In genomic region chr7:30183879-30184289, GRCm38 (mm10) we compare ENCODE assay signal across 7 mouse cellular contexts. TPM values are rescaled to one million over a fixed set of nuclear protein-coding genes. Genes with fewer than 3 reads are reported as not detected.
DNase-seq lines count a peak whose midpoint lies in the region.

Gene Cox7a1 (plus strand): TSS chr7:30184144.

- H3K4me1 ChIP-seq in midbrain, embryonic 10.5 days = peaks cover 19% of the 10 kb centered on the region

- peaks cover 43% of the 10 kb centered on the region for H3K36me3 ChIP-seq in midbrain, embryonic 10.5 days

- WGBS in midbrain, embryonic 10.5 days = under 1% methylated on average over 11 of the region's 11 CpGs

- DNase-seq in ZHBTc4 (ENCODE audit: low read depth, low spot score) = peak; percentile 97
- DNase-seq in cerebellum, adult 9-11 months = peak; percentile 78
- DNase-seq in gastrocnemius, postnatal 14 days = peak; percentile 91
- peak; percentile 94 for DNase-seq in induced T-regulatory cell, adult 2 months (ENCODE audit: low read depth)
- DNase-seq in left cerebral cortex, postnatal 4 days = peak; percentile 66
- DNase-seq in midbrain, embryonic 10.5 days (ENCODE audit: low spot score) = peak; percentile 78
- peak; percentile 97 for DNase-seq in skeletal muscle tissue, adult 2 months (ENCODE audit: low read depth, low spot score)

- H3K27me3 ChIP-seq in midbrain, embryonic 10.5 days (ENCODE audit: low read depth, poor library complexity, severe bottlenecking) = no peaks in the 10 kb centered on the region

- intact Hi-C loops in gastrocnemius, postnatal 14 days (cut with DNase I; ENCODE audit: low total_unique reads) = no loop called here
- intact Hi-C loops in left cerebral cortex, postnatal 4 days (cut with DNase I) = loop anchor here (5.0 kb wide), 1 partner anchor 33 kb away; no protein-coding TSS in a partner anchor

- no peaks in the 10 kb centered on the region for H3K9me3 ChIP-seq in midbrain, embryonic 10.5 days (replicated peaks)

- peak within 1 kb of the TSS; percentile 46 for H3K4me3 ChIP-seq in midbrain, embryonic 10.5 days

- H3K27ac ChIP-seq in midbrain, embryonic 10.5 days (replicated peaks) = 0 out of 2 replicates have a peak within 1 kb of the TSS, but pooled peaks have one; percentile 56

RNA-seq across cellular contexts. Expression of gene Cox7a1, which starts in this region (rescaled TPM):
- 100 to 1,000 TPM; 827 to 966 TPM for total RNA-seq in gastrocnemius, postnatal 14 days (2021)
- total RNA-seq in left cerebral cortex, postnatal 4 days (2021) = 1 to 10 TPM; 1.5 to 2.0 TPM
- 4.1 and 7.2 TPM in 2 replicates for polyA plus RNA-seq in midbrain, embryonic 10.5 days (2016; fragmentation: Nextera tagmentation; extraction: Ambion mirVana)

Comparison
In these comparisons a context has a peak if more than half of its experiments do, and no peak if none do; other contexts are left out.
1. Peak in every context shown above with its lines: DNase-seq, H3K4me3 ChIP-seq and H3K27ac ChIP-seq.
2. RNA of gene Cox7a1 (total RNA-seq): 827 to 966 TPM in gastrocnemius, postnatal 14 days; 1.5 to 2.0 TPM in left cerebral cortex, postnatal 4 days; every median in the first group is over 100 times any median in the second.